Mouse (Mus musculus) lung, adult 2 months (tissue): Measurements from ENCODE around the gene Slc29a3.

ENCODE experiments used
- CTCF ChIP-seq: fragments of 200-500 bp; IDR thresholded peaks from 2 replicates; pipeline ENCODE4 v1.5.1; 2011; ENCODE audit warnings: mild to moderate bottlenecking, low read length, control low read depth; ENCODE audit not compliant: insufficient read depth
- POLR2A ChIP-seq: fragments of 200-500 bp; IDR thresholded peaks from 2 replicates; pipeline ENCODE4 v1.6.1; 2011; ENCODE audit warnings: low read depth, mild to moderate bottlenecking, control low read depth, low read length, borderline replicate concordance; ENCODE audit errors: extremely low read depth

- no peak for TF ChIP-seq POLR2A
- TF ChIP-seq CTCF: no peak
Observed at GRCm38 (mm10) chr10:60691671-60692390, 60.8 kb downstream of the Slc29a3 start.
